Mouse (Mus musculus) myocyte (in vitro differentiated cells): ENCODE data around the gene Mtf1. TPM values are rescaled to one million over a fixed set of nuclear protein-coding genes. Genes with fewer than 3 reads are reported as not detected.
A peak's percentile ranks its signal among the peaks of the same experiment; 100 is the strongest.

ENCODE experiments used
- H3K27me3 ChIP-seq: one replicate; pipeline ENCODE4 v1.6.1; 2011; ENCODE audit not compliant: control insufficient read depth, insufficient read depth, insufficient read length
- H3K36me3 ChIP-seq: one replicate; pipeline ENCODE4 v1.6.1; 2011; ENCODE audit not compliant: control insufficient read depth, insufficient read depth
- H3K4me2 ChIP-seq: one replicate; pipeline ENCODE4 v1.6.1; 2011; ENCODE audit warnings: low read depth, control low read depth
- H3K4me3 ChIP-seq: one replicate; pipeline ENCODE4 v1.5.1; 2011; ENCODE audit warnings: mild to moderate bottlenecking, control low read depth, moderate library complexity
- H3K79me2 ChIP-seq: one replicate; pipeline ENCODE4 v1.6.1; 2011; ENCODE audit not compliant: control insufficient read depth, insufficient read depth
- H3ac ChIP-seq: one replicate; pipeline ENCODE4 v1.6.1; 2011; ENCODE audit not compliant: control insufficient read depth, insufficient read length
- CEBPB ChIP-seq: IDR thresholded peaks from 2 replicates; pipeline ENCODE4 v1.6.1; 2011; ENCODE audit warnings: mild to moderate bottlenecking, moderate library complexity; ENCODE audit not compliant: poor library complexity, insufficient read depth, severe bottlenecking
- E2F4 ChIP-seq: IDR thresholded peaks from one replicate; pipeline ENCODE4 v1.6.1; 2011; ENCODE audit warnings: mild to moderate bottlenecking, control low read depth, moderate library complexity; ENCODE audit not compliant: insufficient read depth
- MAX ChIP-seq: IDR thresholded peaks from one replicate; pipeline ENCODE4 v1.6.1; 2011; ENCODE audit warnings: low read depth, mild to moderate bottlenecking, control low read depth
- MYOD1 ChIP-seq, 3 experiments: IDR thresholded peaks; one replicate each; pipeline ENCODE4 v1.6.1; 2011; ENCODE audit warnings: control low read depth in 2 of 3, low read depth in 2 of 3, mild to moderate bottlenecking in 2 of 3, moderate library complexity in 1 of 3; ENCODE audit not compliant: insufficient read length in 2 of 3, control insufficient read depth in 1 of 3
- MYOG ChIP-seq, 3 experiments: IDR thresholded peaks; one replicate each; pipeline ENCODE4 v1.6.1; 2011; ENCODE audit warnings: control low read depth in 2 of 3, low read depth in 2 of 3, mild to moderate bottlenecking in 2 of 3; ENCODE audit not compliant: insufficient read length in 2 of 3, control insufficient read depth in 1 of 3, insufficient read depth in 1 of 3
- POLR2A ChIP-seq: IDR thresholded peaks from one replicate; pipeline ENCODE4 v1.6.1; 2011; ENCODE audit warnings: low read depth, mild to moderate bottlenecking, control low read depth, moderate library complexity; ENCODE audit not compliant: insufficient read length
- POLR2AphosphoS2 ChIP-seq: IDR thresholded peaks from one replicate; pipeline ENCODE4 v1.6.1; 2011; ENCODE audit warnings: low read depth, control low read depth; ENCODE audit not compliant: insufficient read length
- REST ChIP-seq: IDR thresholded peaks from one replicate; pipeline ENCODE4 v1.6.1; 2011; ENCODE audit warnings: mild to moderate bottlenecking, control low read depth, moderate library complexity; ENCODE audit not compliant: insufficient read depth, insufficient read length
- SRF ChIP-seq: IDR thresholded peaks from one replicate; pipeline ENCODE4 v1.6.1; 2011; ENCODE audit warnings: low read depth; ENCODE audit not compliant: control insufficient read depth, insufficient read length
- TCF12 ChIP-seq: IDR thresholded peaks from one replicate; pipeline ENCODE4 v1.6.1; 2011; ENCODE audit warnings: mild to moderate bottlenecking, control low read depth; ENCODE audit not compliant: poor library complexity, insufficient read depth, severe bottlenecking
- TCF3 ChIP-seq: IDR thresholded peaks from one replicate; pipeline ENCODE4 v1.6.1; 2011; ENCODE audit warnings: low read depth, control low read depth; ENCODE audit not compliant: insufficient read length
- USF1 ChIP-seq: IDR thresholded peaks from one replicate; pipeline ENCODE4 v1.6.1; 2011; ENCODE audit warnings: low read depth, mild to moderate bottlenecking, control low read depth, moderate library complexity
- polyA plus RNA-seq: library from polyadenylated mRNA; unstranded; fragments of >200 nt; fragmentation: generic; extraction: Trizol; gene quantifications from one replicate; pipeline ENCODE4 v1.2.1, GENCODE M21; 2012; ENCODE audit warnings: missing spikeins

Gene Mtf1
- polyA plus RNA-seq, 1 experiment, result 12.9 TPM

DNA sequence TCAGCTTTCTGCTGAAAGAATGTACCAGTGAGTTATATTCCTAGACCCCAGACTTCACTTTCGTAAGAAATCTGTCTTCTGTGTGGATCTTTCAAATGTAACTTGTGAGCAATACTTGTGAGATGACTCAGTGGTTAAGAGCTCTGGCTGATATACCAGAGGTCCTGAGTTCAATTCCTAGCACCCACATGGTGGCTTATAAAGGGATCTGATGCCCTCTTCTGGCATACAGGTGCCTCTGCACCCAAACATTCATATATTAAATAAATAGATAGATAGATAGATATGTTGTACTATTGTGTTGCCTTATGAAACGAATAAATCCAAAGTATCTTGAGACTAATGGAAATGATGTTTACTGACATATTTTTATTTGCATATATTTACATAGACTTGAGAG lies 5.0 kb upstream of the Mtf1 start:
- Histone ChIP-seq H3K79me2 (no peaks in the 10 kb centered on the region), H3K36me3 (peaks cover 41% of the 10 kb centered on the region), H3K4me3 (no peak overlapping the region), H3ac (no peak overlapping the region), H3K27me3 (no peaks in the 10 kb centered on the region), H3K4me2 (no peak overlapping the region)
- no peak for TF ChIP-seq MYOD1 (IDR thresholded peaks at IDR 0.05; ENCODE audit: control insufficient read depth in 1 of 3, insufficient read length in 2 of 3, low read depth in 2 of 3)
- TF ChIP-seq CEBPB, result no peak
- no peak for TF ChIP-seq MAX
- TF ChIP-seq SRF, result no peak
- TF ChIP-seq REST, result no peak
- TF ChIP-seq E2F4, result no peak
- no peak for TF ChIP-seq USF1
- TF ChIP-seq TCF3, result no peak
- TF ChIP-seq TCF12, result no peak
- no peak for TF ChIP-seq POLR2A

DNA sequence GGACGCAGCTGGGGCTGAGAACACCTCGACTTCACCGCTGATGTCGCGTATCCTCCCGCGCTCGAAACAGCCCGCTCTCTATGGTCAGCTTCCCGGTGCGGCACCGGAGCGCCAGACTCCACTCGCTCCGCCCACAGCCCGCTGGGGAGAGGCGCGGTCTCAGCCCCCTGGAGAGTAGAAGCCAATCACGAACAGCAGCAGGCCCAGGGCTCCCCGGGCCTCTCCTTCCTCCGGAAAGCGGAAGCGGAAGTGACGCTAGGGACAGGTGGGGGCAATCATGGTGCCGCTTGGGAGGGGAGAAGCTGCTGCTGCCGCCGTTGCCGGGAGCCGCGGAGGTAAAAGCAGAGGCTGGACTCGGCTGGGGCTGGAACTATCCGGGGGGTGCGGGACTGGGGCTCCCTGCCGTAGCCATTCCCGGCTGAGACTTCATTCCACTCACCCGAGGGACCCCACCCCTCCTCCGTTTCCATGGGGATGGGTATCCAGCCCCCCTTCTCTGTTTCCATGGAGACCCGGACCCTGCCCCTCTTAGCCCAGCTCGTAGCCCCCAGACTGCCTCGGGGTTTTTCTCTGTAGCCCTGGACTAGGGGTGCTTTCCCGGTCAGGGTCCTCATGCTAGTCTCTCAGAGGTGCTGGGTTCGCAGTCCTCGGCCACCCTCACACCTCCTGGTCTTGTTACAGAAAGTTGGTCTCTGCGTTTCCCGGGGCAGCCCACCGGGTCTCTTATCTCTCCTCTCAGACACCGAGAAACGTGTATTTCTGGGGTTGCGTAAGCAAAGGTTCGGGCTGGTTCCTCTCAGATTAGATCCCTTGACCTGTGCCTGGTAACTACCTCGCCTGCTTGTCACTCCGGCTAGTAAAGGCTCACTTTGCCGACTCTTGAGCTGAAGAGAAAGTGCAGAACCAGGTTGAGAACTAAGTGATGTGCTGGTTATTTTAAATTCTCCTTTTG lies 681 bp downstream of the Mtf1 start:
- Histone ChIP-seq H3K36me3 (peaks cover 49% of the 10 kb centered on the region), H3K4me3 (peak overlapping the region; percentile 100), H3K4me2 (peak overlapping the region; percentile 76), H3ac (peak overlapping the region; percentile 52), H3K79me2 (peaks cover 44% of the 10 kb centered on the region), H3K27me3 (no peaks in the 10 kb centered on the region)
- TF ChIP-seq E2F4, result no peak
- TF ChIP-seq POLR2AphosphoS2, result peak; percentile 93
- TF ChIP-seq REST, result no peak
- no peak for TF ChIP-seq MAX
- peak in 2 of 3 experiments; percentile 29 to 69 for TF ChIP-seq MYOG (IDR thresholded peaks at IDR 0.05; ENCODE audit: control insufficient read depth in 1 of 3, insufficient read depth in 1 of 3, insufficient read length in 2 of 3, low read depth in 2 of 3)
- no peak for TF ChIP-seq USF1
- peak; percentile 89 for TF ChIP-seq POLR2A
- TF ChIP-seq MYOD1 (IDR thresholded peaks at IDR 0.05; ENCODE audit: control insufficient read depth in 1 of 3, insufficient read length in 2 of 3, low read depth in 2 of 3), result peak in 2 of 3 experiments; percentile 60 to 64
- TF ChIP-seq TCF3, result no peak
- no peak for TF ChIP-seq CEBPB
- no peak for TF ChIP-seq SRF

DNA sequence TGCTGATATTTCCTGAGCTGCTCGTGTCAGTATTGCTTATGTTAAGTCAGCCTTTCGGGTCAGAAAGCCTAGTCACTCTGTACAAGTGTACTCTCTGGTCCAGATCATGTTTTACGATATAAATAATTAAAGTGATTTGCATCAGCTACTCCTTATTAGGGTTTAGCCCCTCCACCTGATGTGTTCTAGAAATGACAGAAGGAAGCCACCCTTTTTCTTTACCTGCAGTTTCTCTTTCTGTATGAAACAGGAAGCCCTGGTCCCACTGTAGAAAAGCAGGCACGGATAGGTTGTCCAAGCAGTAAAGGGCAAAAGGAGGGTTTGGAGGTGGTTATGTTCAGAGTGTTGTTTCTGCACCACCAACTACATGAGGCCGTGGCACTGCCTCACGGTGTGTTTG lies 1.5 kb downstream of the Mtf1 start:
- no peak for TF ChIP-seq SRF
- no peak for TF ChIP-seq TCF12
- no peak for TF ChIP-seq CEBPB
- no peak for TF ChIP-seq MYOG (IDR thresholded peaks at IDR 0.05; ENCODE audit: control insufficient read depth in 1 of 3, insufficient read depth in 1 of 3, insufficient read length in 2 of 3, low read depth in 2 of 3)
- TF ChIP-seq E2F4, result no peak
- no peak for TF ChIP-seq REST
- no peak for TF ChIP-seq USF1
- TF ChIP-seq MYOD1 (IDR thresholded peaks at IDR 0.05; ENCODE audit: control insufficient read depth in 1 of 3, insufficient read length in 2 of 3, low read depth in 2 of 3), result no peak
- TF ChIP-seq MAX, result no peak
- no peak for TF ChIP-seq POLR2AphosphoS2
- TF ChIP-seq POLR2A, result no peak
- no peak for TF ChIP-seq TCF3
- Histone ChIP-seq H3K4me3 (peak overlapping the region; percentile 100), H3K36me3 (peaks cover 44% of the 10 kb centered on the region), H3ac (peak overlapping the region; percentile 52), H3K79me2 (peaks cover 52% of the 10 kb centered on the region), H3K27me3 (no peaks in the 10 kb centered on the region), H3K4me2 (peak overlapping the region; percentile 72)

DNA sequence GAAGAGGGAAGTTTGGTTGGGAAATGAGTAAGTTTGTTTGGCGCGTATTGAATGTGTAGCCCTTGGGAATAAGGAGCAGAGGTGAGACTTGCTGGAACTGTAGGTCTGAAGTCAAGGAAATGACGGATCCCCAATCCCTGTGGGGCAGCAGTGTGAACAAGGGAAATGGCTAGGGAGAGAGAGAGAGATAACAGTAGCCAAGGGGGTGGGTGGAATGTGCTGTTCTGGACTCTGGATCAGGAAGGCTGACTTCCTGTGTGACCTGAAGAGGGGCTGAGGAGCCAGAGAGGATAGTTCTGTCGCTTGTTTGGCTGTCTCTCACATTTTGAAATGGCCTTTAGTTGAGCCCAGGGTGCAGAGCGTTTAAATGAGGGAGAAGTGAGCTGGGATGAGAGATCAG lies 6.6 kb downstream of the Mtf1 start:
- TF ChIP-seq USF1, result no peak
- TF ChIP-seq POLR2A, result no peak
- no peak for TF ChIP-seq TCF3
- TF ChIP-seq MYOG (IDR thresholded peaks at IDR 0.05; ENCODE audit: control insufficient read depth in 1 of 3, insufficient read depth in 1 of 3, insufficient read length in 2 of 3, low read depth in 2 of 3), result no peak
- TF ChIP-seq REST, result no peak
- TF ChIP-seq MAX, result no peak
- Histone ChIP-seq H3K79me2 (peaks cover 47% of the 10 kb centered on the region), H3ac (no peak overlapping the region), H3K4me2 (no peak overlapping the region), H3K4me3 (no peak overlapping the region), H3K27me3 (no peaks in the 10 kb centered on the region), H3K36me3 (peaks cover 36% of the 10 kb centered on the region)
